Mouse (Mus musculus) skeletal muscle tissue, postnatal 0 days (tissue): ENCODE measurements around the gene Slc4a5. TPM values are rescaled to one million over a fixed set of nuclear protein-coding genes. Genes with fewer than 3 reads are reported as not detected.

Experiments
- polyA plus RNA-seq: library from polyadenylated mRNA; unstranded; fragments of >200 nt; fragmentation: Nextera tagmentation; extraction: Ambion mirVana; gene quantifications from 2 replicates; pipeline ENCODE4 v1.2.1, GENCODE M21; 2015

The Slc4a5 gene
- polyA plus RNA-seq = 0.04 TPM in 1 of 2 replicates, not detected in the other

DNA sequence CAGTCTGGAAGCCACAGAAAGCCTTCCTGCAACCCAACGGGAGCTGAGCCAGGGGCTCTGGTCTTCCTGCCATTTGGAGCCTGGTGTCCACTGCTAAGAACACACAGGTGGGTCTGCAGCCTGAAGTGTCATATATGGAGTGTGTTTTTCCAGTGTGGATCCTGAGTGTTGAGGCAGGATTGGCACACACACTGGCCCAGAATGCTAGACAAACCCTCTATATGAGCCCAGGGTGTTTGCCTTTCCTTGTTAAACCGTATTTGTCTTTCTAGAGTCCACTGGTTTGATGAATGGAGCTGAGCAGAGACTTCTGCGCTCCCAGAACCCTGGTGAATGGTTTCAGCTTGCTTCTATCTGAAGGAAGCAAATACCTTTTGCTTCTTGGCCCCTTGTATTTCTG, at the start of gene Slc4a5:
Gene Slc4a5 (plus strand): TSS at position 15 of the 400 bp plus-strand sequence.

DNA sequence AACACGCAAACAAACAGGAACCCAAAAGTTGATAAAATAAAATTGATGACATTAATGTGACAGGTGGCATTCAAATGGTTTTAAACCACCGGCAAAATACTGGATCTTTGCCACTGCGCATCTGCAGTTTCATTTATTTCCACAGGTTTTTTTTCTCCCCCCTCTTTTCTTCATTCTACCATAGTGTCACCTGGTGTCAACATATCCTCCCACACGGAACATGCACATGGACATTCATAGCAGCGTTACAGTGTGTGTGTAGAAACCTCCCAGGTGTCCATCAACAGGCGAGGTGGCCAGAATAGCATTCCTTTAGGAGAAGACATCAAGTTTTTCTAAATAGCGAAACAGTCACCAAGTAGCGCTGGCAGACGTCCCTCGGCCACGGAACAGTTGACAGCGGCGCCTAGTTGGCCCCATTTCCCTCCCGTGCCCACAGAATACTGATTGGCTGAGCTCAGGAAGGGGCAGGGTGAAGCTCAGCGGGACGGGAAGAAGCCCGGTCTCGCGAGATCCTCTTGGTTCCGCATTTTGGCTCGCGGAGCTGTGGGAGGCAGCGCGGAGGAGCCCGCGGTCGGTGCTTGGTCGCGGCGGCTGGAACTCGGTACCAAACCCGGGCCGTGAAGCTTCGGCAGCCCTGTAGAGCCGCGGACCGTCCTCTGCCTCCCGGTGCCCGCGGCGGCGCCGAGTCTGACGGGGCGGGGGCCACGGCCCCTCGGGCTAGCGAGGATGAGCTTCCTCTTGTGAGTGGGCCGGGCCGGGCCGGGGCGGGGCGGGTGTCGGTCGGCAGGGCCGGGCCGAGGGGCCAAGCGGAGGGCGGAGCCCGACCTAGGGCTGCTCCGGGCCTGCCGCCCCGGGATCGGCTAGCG, 106.1 kb downstream of the Slc4a5 start, which contains the start of the genes Mthfd2 and Mob1a:
Gene Mthfd2 (minus strand): TSS at position 384 of the 869 bp plus-strand sequence.
Gene Mob1a (plus strand): TSS at position 492 of the 869 bp plus-strand sequence.

DNA sequence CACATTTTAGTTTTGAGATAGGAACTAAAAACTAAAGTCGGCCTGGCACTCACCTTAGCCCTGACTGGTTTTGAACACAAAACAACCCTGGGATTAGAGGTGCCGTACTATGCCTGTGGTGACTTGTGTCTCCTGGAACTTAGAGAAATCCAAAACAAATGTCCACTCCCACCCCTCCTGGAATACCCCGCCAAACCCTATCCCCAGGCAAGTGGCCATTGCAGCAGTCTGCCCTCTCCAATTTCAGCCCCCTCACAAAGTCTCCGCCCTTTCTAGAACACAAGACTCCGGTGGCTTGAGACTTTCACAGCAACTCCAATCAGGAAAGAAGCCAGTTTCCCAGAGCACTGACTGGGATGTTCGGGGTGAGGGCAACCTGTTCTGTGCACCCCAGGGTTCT, 129.2 kb downstream of the Slc4a5 start, which contains the start of gene Bola3:
Gene Bola3 (plus strand): TSS at position 275 of the 400 bp plus-strand sequence.

Other genes with a start within 250 kb of the Slc4a5 start
- 4.6 and 5.5 TPM in 2 replicates for gene Dok1, start 186.4 kb upstream of the Slc4a5 start, polyA plus RNA-seq
- 10.7 and 13.4 TPM in 2 replicates for gene Loxl3, start 185.7 kb upstream of the Slc4a5 start, polyA plus RNA-seq
- 107 and 111 TPM in 2 replicates for gene Aup1, start 165.3 kb upstream of the Slc4a5 start, polyA plus RNA-seq
- gene Htra2, start 164.6 kb upstream of the Slc4a5 start, polyA plus RNA-seq = 49.1 and 50.5 TPM in 2 replicates
- 0.12 and 0.21 TPM in 2 replicates for gene Dqx1, start 162.0 kb upstream of the Slc4a5 start, polyA plus RNA-seq
- gene Tlx2, start 149.5 kb upstream of the Slc4a5 start, polyA plus RNA-seq = not detected in 2 replicates
- 10.8 and 11.5 TPM in 2 replicates for gene Pcgf1, start 142.0 kb upstream of the Slc4a5 start, polyA plus RNA-seq
- 0.72 and 0.74 TPM in 2 replicates for gene Lbx2, start 133.5 kb upstream of the Slc4a5 start, polyA plus RNA-seq
- gene Ccdc142, start 118.2 kb upstream of the Slc4a5 start, polyA plus RNA-seq = 1.1 and 1.7 TPM in 2 replicates
- 1.3 and 1.6 TPM in 2 replicates for gene Gm42688, start 118.2 kb upstream of the Slc4a5 start, polyA plus RNA-seq
- gene Mrpl53, start 110.8 kb upstream of the Slc4a5 start, polyA plus RNA-seq = 194 and 207 TPM in 2 replicates
- 12.7 and 13.6 TPM in 2 replicates for gene Mogs, start 104.3 kb upstream of the Slc4a5 start, polyA plus RNA-seq
- 41.1 and 47.1 TPM in 2 replicates for gene Wbp1, start 98.3 kb upstream of the Slc4a5 start, polyA plus RNA-seq
- 6.5 and 9.5 TPM in 2 replicates for gene Ino80b, start 94.4 kb upstream of the Slc4a5 start, polyA plus RNA-seq
- gene Rtkn, start 84.4 kb upstream of the Slc4a5 start, polyA plus RNA-seq = 18.9 and 22.0 TPM in 2 replicates
- gene Wdr54, start 63.4 kb upstream of the Slc4a5 start, polyA plus RNA-seq = 1.1 and 1.5 TPM in 2 replicates
- gene 1700003E16Rik, start 63.4 kb upstream of the Slc4a5 start, polyA plus RNA-seq = 0.41 and 0.54 TPM in 2 replicates
- 56.2 and 58.8 TPM in 2 replicates for gene Dctn1, start 53.9 kb upstream of the Slc4a5 start, polyA plus RNA-seq
- gene Mthfd2, start 106.1 kb downstream of the Slc4a5 start, polyA plus RNA-seq = 8.2 and 13.9 TPM in 2 replicates
- gene Mob1a, start 106.2 kb downstream of the Slc4a5 start, polyA plus RNA-seq = 19.0 and 20.2 TPM in 2 replicates
- 310 and 323 TPM in 2 replicates for gene Bola3, start 129.3 kb downstream of the Slc4a5 start, polyA plus RNA-seq
- 22.3 and 23.3 TPM in 2 replicates for gene Tet3, start 239.3 kb downstream of the Slc4a5 start, polyA plus RNA-seq